Mouse (Mus musculus) frontal cortex, postnatal 25 days (tissue): Measurements from ENCODE around the gene Prelid3b.

Source experiments
- DNase-seq, 2 experiments: peaks; one replicate each; pipeline ENCODE4 v3.0.0; 2022; ENCODE audit warnings: low spot score in 2 of 2

Prelid3b gene

GRCm38 (mm10) chr2:174426856-174427255, 46.0 kb downstream of the Prelid3b start:
- no peak for DNase-seq

DNA sequence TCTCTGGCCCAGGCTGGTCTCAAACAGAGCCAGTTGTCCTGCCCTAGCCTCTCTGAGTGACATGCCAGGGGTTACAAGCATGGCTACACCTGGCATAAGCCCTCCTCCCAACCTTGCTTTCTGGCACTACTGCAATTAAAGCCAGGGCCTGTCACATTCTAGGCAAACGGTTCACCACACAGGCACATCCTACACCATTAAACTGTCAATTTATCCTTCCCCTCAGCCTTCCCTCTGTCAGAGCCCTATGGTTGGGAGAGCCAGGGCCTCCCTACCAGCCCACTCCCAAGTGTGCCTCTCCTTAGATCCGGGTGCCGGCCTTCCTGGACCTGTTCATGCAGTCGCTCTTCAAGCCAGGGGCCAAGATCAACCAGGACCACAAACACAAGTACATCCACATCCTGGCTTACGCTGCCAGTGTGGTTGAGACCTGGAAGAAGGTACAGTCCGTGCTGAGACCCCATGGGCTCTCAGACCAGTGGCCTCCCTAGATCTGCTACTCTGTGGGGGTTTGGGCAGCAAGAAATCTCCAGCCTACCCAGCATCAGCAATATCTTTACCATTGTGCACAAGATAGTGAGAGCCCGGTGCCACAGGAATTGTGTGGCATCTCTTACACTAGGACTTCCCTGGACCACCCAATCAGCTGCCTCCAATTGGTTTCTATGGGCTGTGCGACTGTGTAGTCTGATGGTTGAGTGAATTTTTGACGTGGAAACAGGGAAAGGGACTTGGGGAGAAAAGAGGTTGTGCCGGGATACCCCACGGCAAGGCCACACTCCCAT, 48.4 kb downstream of the Prelid3b start:
- no peak for DNase-seq

DNA sequence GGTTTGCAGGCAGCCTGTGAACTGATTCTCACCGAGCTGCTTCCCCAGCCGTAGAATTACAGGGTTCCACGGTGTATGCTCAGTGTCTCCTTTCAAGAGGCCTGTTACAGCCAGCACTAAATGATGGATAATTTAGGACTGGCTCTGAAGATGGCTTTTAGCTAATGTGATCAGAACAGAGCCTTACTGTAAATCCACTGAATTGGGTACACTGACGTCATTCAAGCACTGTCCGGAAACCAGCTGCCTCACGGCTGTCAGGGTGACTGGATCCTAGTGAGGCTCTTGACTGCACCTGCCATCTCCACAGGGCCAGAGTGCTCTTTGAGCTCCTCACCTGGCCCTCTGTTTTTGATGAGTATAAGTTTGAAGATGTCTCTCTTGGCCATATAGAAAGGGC, 51.8 kb downstream of the Prelid3b start:
- no peak for DNase-seq

DNA sequence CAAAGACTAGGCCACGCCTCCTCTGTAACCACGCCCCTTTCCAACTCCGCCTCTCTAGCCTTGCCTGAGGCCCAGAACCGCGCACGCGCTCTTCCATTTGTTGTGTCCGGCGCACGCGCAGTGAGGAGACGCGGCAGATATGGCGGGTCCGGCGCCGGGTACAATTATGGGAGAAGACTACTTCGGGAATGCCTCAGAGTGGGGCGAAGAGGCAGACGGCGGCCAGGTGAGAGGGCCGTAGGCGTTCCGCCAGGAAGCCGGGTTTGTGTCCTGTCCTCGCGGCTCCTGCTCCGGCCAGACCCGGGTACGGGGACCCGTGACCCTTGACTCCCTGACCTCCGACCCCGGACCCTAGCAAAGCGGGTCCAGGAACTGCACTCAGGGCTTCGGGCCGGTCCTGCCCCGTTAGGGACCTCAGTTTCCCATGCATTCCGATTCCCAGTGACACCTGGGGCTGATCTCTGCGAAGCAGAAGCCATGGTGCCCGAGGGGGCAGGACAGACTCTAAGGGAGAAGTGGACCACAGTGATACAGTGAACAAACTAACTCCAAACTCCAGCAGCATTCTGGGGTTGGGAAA, 57.1 kb downstream of the Prelid3b start, which contains the start of gene Nelfcd:
Gene Nelfcd, plus strand, starts transcription at position 74 of the 580 bp plus-strand sequence.
- peak; percentile 87 to 90 for DNase-seq
